Comparison of ENCODE assay signal across 10 mouse cellular contexts in genomic region chr14:108914336-108914735, GRCm38 (mm10). TPM values are rescaled to one million over a fixed set of nuclear protein-coding genes. Genes with fewer than 3 reads are reported as not detected.
DNase-seq lines count a peak whose midpoint lies in the region; ATAC-seq lines count a peak whose summit lies in the region.
"Had no signal": no experiment of that assay in that cellular context is flagged by ENCODE, and none has a peak within 500 bp of the region (broad histone marks: within the 10 kb centered on the region; RNA-seq: fewer than 3 reads in every experiment).

No protein-coding gene starts in this region.

- no peak overlapping the region for H3K27ac ChIP-seq in lung, embryonic 15.5 days
- no peak overlapping the region for H3K27ac ChIP-seq in intestine, embryonic 16.5 days (ENCODE audit: low read length)
- H3K27ac ChIP-seq in stomach, embryonic 14.5 days (ENCODE audit: low read length): no peak overlapping the region

- 24% methylated on average over 16 of the region's 16 CpGs for WGBS in lung, embryonic 15.5 days
- 16% methylated on average over 16 of the region's 16 CpGs for whole genome bisulfite sequencing in intestine, embryonic 16.5 days
- WGBS in stomach, embryonic 14.5 days: 19% methylated on average over 16 of the region's 16 CpGs

- peaks cover 15% of the 10 kb centered on the region; the same call in 1 of the 2 replicates for H3K4me1 ChIP-seq in lung, embryonic 15.5 days
- peaks cover 17% of the 10 kb centered on the region for H3K4me1 ChIP-seq in intestine, embryonic 16.5 days (ENCODE audit: control insufficient read depth, insufficient read depth, low read length)
- peaks cover 10% of the 10 kb centered on the region; the same call in 1 of the 2 replicates for H3K4me1 ChIP-seq in stomach, embryonic 14.5 days (ENCODE audit: control insufficient read depth, insufficient read depth, low read length)

- H3K9ac ChIP-seq in lung, embryonic 15.5 days: no peak overlapping the region
- no peak overlapping the region for H3K9ac ChIP-seq in intestine, embryonic 16.5 days (ENCODE audit: low read depth, low read length)
- no peak overlapping the region for H3K9ac ChIP-seq in stomach, embryonic 14.5 days (replicated peaks; ENCODE audit: low read depth, low read length)

- no peaks in the 10 kb centered on the region for H3K36me3 ChIP-seq in lung, embryonic 15.5 days
- no peaks in the 10 kb centered on the region for H3K36me3 ChIP-seq in intestine, embryonic 16.5 days (ENCODE audit: control insufficient read depth, insufficient read depth, low read length)
- no peaks in the 10 kb centered on the region for H3K36me3 ChIP-seq in stomach, embryonic 14.5 days (ENCODE audit: control insufficient read depth, insufficient read depth, low read length)

- peak overlapping the region; percentile 28 for H3K4me3 ChIP-seq in lung, embryonic 15.5 days
- H3K4me3 ChIP-seq in intestine, embryonic 16.5 days (ENCODE audit: low read length): peak overlapping the region; percentile 38
- H3K4me3 ChIP-seq in stomach, embryonic 14.5 days (ENCODE audit: low read depth, low read length): peak overlapping the region; percentile 31
- H3K4me3 ChIP-seq: erythroblast, embryonic 14.5 days had no signal

- peak; percentile 6 to 39 for DNase-seq in cerebellum, postnatal 14 days
- no peak for DNase-seq in cerebellum, adult 9-10 months
- DNase-seq in lung, postnatal 4 days: no peak
- DNase-seq in urinary bladder, postnatal 4 days (ENCODE audit: low spot score in 2 of 2): no peak
- DNase-seq in thymus, adult 18-20 months: no peak
- DNase-seq: B cell, adult 2 months had no signal

- no peak for ATAC-seq in lung, embryonic 15.5 days (ENCODE audit: borderline replicate concordance, extremely low read depth, low FRiP score, low TSS enrichment)
- ATAC-seq in intestine, embryonic 16.5 days: no peak
- no peak for ATAC-seq in stomach, embryonic 14.5 days (ENCODE audit: insufficient number of reproducible peaks, insufficient read depth, low FRiP score, low read depth)

- peaks cover 39% of the 10 kb centered on the region for H3K27me3 ChIP-seq in lung, embryonic 15.5 days
- H3K27me3 ChIP-seq in intestine, embryonic 16.5 days (replicated peaks; ENCODE audit: control insufficient read depth, insufficient read depth, low read length): peaks cover 21% of the 10 kb centered on the region
- peaks cover 9% of the 10 kb centered on the region; the same call in 1 of the 2 replicates for H3K27me3 ChIP-seq in stomach, embryonic 14.5 days (ENCODE audit: control insufficient read depth, insufficient read depth, low read length)

- no peaks in the 10 kb centered on the region for H3K9me3 ChIP-seq in lung, embryonic 15.5 days
- no peaks in the 10 kb centered on the region for H3K9me3 ChIP-seq in intestine, embryonic 16.5 days (ENCODE audit: control insufficient read depth, low read length)
- no peaks in the 10 kb centered on the region for H3K9me3 ChIP-seq in stomach, embryonic 14.5 days (ENCODE audit: control insufficient read depth, low read depth, low read length)

- H3K4me2 ChIP-seq in lung, embryonic 15.5 days: peak overlapping the region; percentile 56
- H3K4me2 ChIP-seq in intestine, embryonic 16.5 days (ENCODE audit: low read depth, low read length): peak overlapping the region; percentile 64
- peak overlapping the region; percentile 66 for H3K4me2 ChIP-seq in stomach, embryonic 14.5 days (replicated peaks; ENCODE audit: low read depth, low read length)

RNA-seq across cellular contexts. Expression of gene Slitrk1, which starts 0.4 kb away (rescaled TPM):
- polyA plus RNA-seq in lung, embryonic 15.5 days (2015; fragmentation: Nextera tagmentation; extraction: Ambion mirVana): 0.05 and 0.14 TPM in 2 replicates
- polyA plus RNA-seq in intestine, embryonic 16.5 days (2015; fragmentation: Nextera tagmentation; extraction: Ambion mirVana): 0.70 and 0.81 TPM in 2 replicates
- polyA plus RNA-seq in stomach, embryonic 14.5 days (2014; fragmentation: Nextera tagmentation; extraction: Ambion mirVana): 1.5 and 2.2 TPM in 2 replicates
- polyA plus RNA-seq: erythroblast, embryonic 14.5 days had no signal

Comparison
In these comparisons a context has a peak if more than half of its experiments do, and no peak if none do; other contexts are left out.
1. DNase-seq: peak in cerebellum, postnatal 14 days (2 of 2); none in cerebellum, adult 9-10 months (single experiment), lung, postnatal 4 days (0 of 2), urinary bladder, postnatal 4 days (0 of 2) and thymus, adult 18-20 months (0 of 2).
2. Peak in every context shown above with its lines, with median percentiles within 50 percentile points of each other: H3K4me2 ChIP-seq and H3K4me3 ChIP-seq.